Mouse (Mus musculus) thymus, postnatal 0 days (tissue): ENCODE measurements around the gene Vmn2r40. TPM values are rescaled to one million over a fixed set of nuclear protein-coding genes. Genes with fewer than 3 reads are reported as not detected.
"Not testable (repeated sequence)": the region's sequence is repeated elsewhere in the genome, so short reads cannot be mapped to it uniquely, and the experiment has no call there.

Source experiments
- DNase-seq: peaks from one replicate; pipeline ENCODE4 v3.0.0-alpha.2; 2015; ENCODE audit warnings: low spot score
- polyA plus RNA-seq: library from polyadenylated mRNA; unstranded; fragments of >200 nt; fragmentation: Nextera tagmentation; extraction: Ambion mirVana; gene quantifications from 2 replicates; pipeline ENCODE4 v1.2.1, GENCODE M21; 2015

Vmn2r40 gene
- not detected in 2 replicates for polyA plus RNA-seq

GRCm38 (mm10) chr7:8931335-8931734 is at the start of gene Vmn2r40:
Gene Vmn2r40, minus strand, starts transcription at chr7:8931435.
- not testable (repeated sequence) for DNase-seq

Other genes with a start within 250 kb of the Vmn2r40 start
- not detected in 2 replicates for gene Vmn2r39, start 99.4 kb upstream of the Vmn2r40 start, polyA plus RNA-seq
- not detected in 2 replicates for gene Vmn2r38, start 166.4 kb upstream of the Vmn2r40 start, polyA plus RNA-seq